Mouse (Mus musculus): ENCODE results near the gene Cdh16. TPM values are rescaled to one million over a fixed set of nuclear protein-coding genes. Genes with fewer than 3 reads are reported as not detected.
A peak's percentile ranks its signal among the peaks of the same experiment; 100 is the strongest.

Gene Cdh16
- polyA plus RNA-seq, 2 experiments: 0.62 to 0.98 TPM

DNA sequence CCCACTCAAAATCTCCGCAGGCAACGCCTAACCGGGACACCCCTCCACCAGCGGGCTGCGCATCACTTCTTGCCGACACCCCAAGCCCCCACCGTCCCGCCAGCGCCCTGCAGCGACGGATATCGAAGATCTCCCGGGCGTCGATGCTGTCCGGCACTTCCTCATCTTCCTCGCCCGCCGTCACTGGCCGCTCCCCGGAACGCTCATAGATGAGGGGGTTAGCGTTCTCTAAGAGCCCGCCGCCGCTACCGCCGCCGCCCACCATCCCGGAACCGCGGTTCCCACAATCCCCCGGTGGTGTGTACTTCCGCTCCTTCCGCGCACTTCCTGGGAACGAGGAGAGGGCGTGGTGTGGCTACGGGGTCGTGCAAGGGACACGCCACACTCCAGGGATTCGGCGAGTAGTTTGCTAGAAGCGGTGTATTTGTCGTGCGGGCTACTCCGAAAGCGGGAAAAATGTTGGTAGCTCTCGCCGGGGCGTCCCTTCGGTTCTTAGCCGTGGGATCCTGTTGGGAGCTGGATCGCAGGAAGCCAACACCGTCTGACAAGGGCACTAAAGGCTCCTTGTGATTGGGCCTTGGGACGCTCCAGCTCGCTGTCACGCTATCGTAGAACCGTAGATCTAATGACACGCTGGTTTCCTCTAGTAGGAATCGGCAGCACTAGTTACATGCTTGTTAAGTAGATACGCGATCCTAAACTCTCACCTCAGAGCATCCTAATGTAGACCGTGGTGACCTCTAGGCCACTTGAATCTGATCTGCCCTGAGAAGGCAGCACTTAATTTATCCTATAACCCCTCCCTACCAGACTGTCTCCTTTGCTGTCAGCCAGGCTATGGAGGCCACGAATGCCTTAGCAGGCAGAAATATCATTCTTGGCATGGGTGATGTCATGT is 17.5 kb upstream of the Cdh16 start, which contains the start of gene Ciao2b:
Gene Ciao2b (minus strand): TSS at position 540 of the 898 bp plus-strand sequence.
- no peaks in the 10 kb centered on the region for H3K9me3 ChIP-seq (ENCODE audit: control insufficient read depth, low read length)
- under 1% methylated on average over 66 of the region's 66 CpGs for WGBS
- peak within 1 kb of the TSS; percentile 71 for H3K9ac ChIP-seq (ENCODE audit: low read depth, low read length, severe bottlenecking)
- H3K27me3 ChIP-seq (ENCODE audit: control insufficient read depth, insufficient read depth, low read length): no peaks in the 10 kb centered on the region
- peaks cover 15% of the 10 kb centered on the region for H3K36me3 ChIP-seq (ENCODE audit: control insufficient read depth, insufficient read depth, low read length)
- 0 out of 2 replicates have a peak, but pooled peaks have one; percentile 34 for TF ChIP-seq POLR2A (IDR thresholded peaks at IDR 0.05; ENCODE audit: borderline replicate concordance, extremely low read depth, insufficient read depth, insufficient read length)
- DNase-seq (ENCODE audit: low spot score): peak; percentile 88
- H3K27ac ChIP-seq (replicated peaks; ENCODE audit: low read depth, low read length): peak within 1 kb of the TSS; percentile 58
- peak; percentile 96 for ATAC-seq (ENCODE audit: low FRiP score, low read depth)
- H3K4me2 ChIP-seq (replicated peaks; ENCODE audit: low read depth, low read length, severe bottlenecking): peak within 1 kb of the TSS; percentile 88
- peaks cover 14% of the 10 kb centered on the region for H3K4me1 ChIP-seq (ENCODE audit: control insufficient read depth, insufficient read depth, low read length)
- peak within 1 kb of the TSS; percentile 87 for H3K4me3 ChIP-seq (replicated peaks; ENCODE audit: low read length)

- H3K9me3 ChIP-seq (ENCODE audit: control insufficient read depth, low read length): no peaks in the 10 kb centered on the region
- no peak overlapping the region for H3K27ac ChIP-seq (replicated peaks; ENCODE audit: low read depth, low read length)
- peaks cover 14% of the 10 kb centered on the region for H3K4me1 ChIP-seq (ENCODE audit: control insufficient read depth, insufficient read depth, low read length)
- peak overlapping the region; percentile 87 for H3K4me3 ChIP-seq (replicated peaks; ENCODE audit: low read length)
- TF ChIP-seq POLR2A (IDR thresholded peaks at IDR 0.05; ENCODE audit: borderline replicate concordance, extremely low read depth, insufficient read depth, insufficient read length): no peak
- no peaks in the 10 kb centered on the region for H3K27me3 ChIP-seq (ENCODE audit: control insufficient read depth, insufficient read depth, low read length)
- H3K4me2 ChIP-seq (replicated peaks; ENCODE audit: low read depth, low read length, severe bottlenecking): peak overlapping the region; percentile 88
- ATAC-seq (ENCODE audit: low FRiP score, low read depth) (no peak), DNase-seq (ENCODE audit: low spot score) (no peak)
- WGBS: 9% methylated on average over 25 of the region's 25 CpGs
- H3K9ac ChIP-seq (ENCODE audit: low read depth, low read length, severe bottlenecking): peak overlapping the region; percentile 71
- peaks cover 15% of the 10 kb centered on the region for H3K36me3 ChIP-seq (ENCODE audit: control insufficient read depth, insufficient read depth, low read length)
Observed at GRCm38 (mm10) chr8:104640831-104641370, 16.7 kb upstream of the Cdh16 start.

GRCm38 (mm10) chr8:104640241-104640640 is 16.0 kb upstream of the Cdh16 start:
- Histone ChIP-seq H3K4me3 (replicated peaks; ENCODE audit: low read length) (peak overlapping the region; percentile 87), H3K9me3 (ENCODE audit: control insufficient read depth, low read length) (no peaks in the 10 kb centered on the region), H3K4me1 (ENCODE audit: control insufficient read depth, insufficient read depth, low read length) (peaks cover 14% of the 10 kb centered on the region), H3K9ac (ENCODE audit: low read depth, low read length, severe bottlenecking) (peak overlapping the region; percentile 71; the same call in 1 of the 2 replicates), H3K27me3 (ENCODE audit: control insufficient read depth, insufficient read depth, low read length) (no peaks in the 10 kb centered on the region), H3K27ac (replicated peaks; ENCODE audit: low read depth, low read length) (no peak overlapping the region), H3K36me3 (ENCODE audit: control insufficient read depth, insufficient read depth, low read length) (peaks cover 16% of the 10 kb centered on the region), H3K4me2 (replicated peaks; ENCODE audit: low read depth, low read length, severe bottlenecking) (peak overlapping the region; percentile 88)
- TF ChIP-seq POLR2A (IDR thresholded peaks at IDR 0.05; ENCODE audit: borderline replicate concordance, extremely low read depth, insufficient read depth, insufficient read length): no peak
- 91% methylated on average over 7 of the region's 7 CpGs for WGBS
- no peak for ATAC-seq (ENCODE audit: low FRiP score, low read depth)
- no peak for DNase-seq (ENCODE audit: low spot score)

DNA sequence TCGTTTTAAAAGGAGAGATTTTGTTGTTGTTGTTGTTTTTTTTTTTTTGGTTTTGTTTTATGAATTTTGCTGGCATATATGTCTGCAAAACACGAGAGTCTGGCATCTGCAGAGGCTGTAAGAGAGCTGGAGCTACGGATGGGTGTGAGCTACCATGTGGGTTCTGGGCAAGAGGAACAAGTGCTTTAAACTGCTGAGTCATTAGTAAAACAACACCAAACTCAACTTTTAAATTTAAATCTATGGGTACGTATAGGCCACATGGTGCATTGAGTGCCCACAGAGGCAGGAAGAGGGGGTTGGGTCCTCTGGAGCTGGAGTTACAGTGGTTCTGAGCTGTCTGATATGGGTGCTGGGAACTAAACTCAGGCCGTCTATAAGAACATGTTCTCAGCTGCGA is 13.8 kb upstream of the Cdh16 start:
- no peaks in the 10 kb centered on the region for H3K9me3 ChIP-seq (ENCODE audit: control insufficient read depth, low read length)
- peaks cover 14% of the 10 kb centered on the region for H3K4me1 ChIP-seq (ENCODE audit: control insufficient read depth, insufficient read depth, low read length)
- H3K9ac ChIP-seq (ENCODE audit: low read depth, low read length, severe bottlenecking): no peak overlapping the region
- 88% methylated on average over 6 of the region's 6 CpGs for WGBS
- ATAC-seq (ENCODE audit: low FRiP score, low read depth) (no peak), DNase-seq (ENCODE audit: low spot score) (no peak)
- H3K36me3 ChIP-seq (ENCODE audit: control insufficient read depth, insufficient read depth, low read length): peaks cover 20% of the 10 kb centered on the region
- H3K27ac ChIP-seq (replicated peaks; ENCODE audit: low read depth, low read length): no peak overlapping the region
- no peak for TF ChIP-seq POLR2A (IDR thresholded peaks at IDR 0.05; ENCODE audit: borderline replicate concordance, extremely low read depth, insufficient read depth, insufficient read length)
- no peak overlapping the region for H3K4me3 ChIP-seq (replicated peaks; ENCODE audit: low read length)
- no peak overlapping the region for H3K4me2 ChIP-seq (replicated peaks; ENCODE audit: low read depth, low read length, severe bottlenecking)
- no peaks in the 10 kb centered on the region for H3K27me3 ChIP-seq (ENCODE audit: control insufficient read depth, insufficient read depth, low read length)

- TF ChIP-seq POLR2A (IDR thresholded peaks at IDR 0.05; ENCODE audit: borderline replicate concordance, extremely low read depth, insufficient read depth, insufficient read length): no peak
- Histone ChIP-seq H3K4me2 (replicated peaks; ENCODE audit: low read depth, low read length, severe bottlenecking) (no peak overlapping the region), H3K36me3 (ENCODE audit: control insufficient read depth, insufficient read depth, low read length) (peaks cover 20% of the 10 kb centered on the region), H3K9ac (ENCODE audit: low read depth, low read length, severe bottlenecking) (no peak overlapping the region), H3K27ac (replicated peaks; ENCODE audit: low read depth, low read length) (no peak overlapping the region), H3K9me3 (ENCODE audit: control insufficient read depth, low read length) (no peaks in the 10 kb centered on the region), H3K27me3 (ENCODE audit: control insufficient read depth, insufficient read depth, low read length) (peaks cover 6% of the 10 kb centered on the region; the same call in 1 of the 2 replicates), H3K4me1 (ENCODE audit: control insufficient read depth, insufficient read depth, low read length) (peaks cover 17% of the 10 kb centered on the region; the same call in 1 of the 2 replicates), H3K4me3 (replicated peaks; ENCODE audit: low read length) (no peak overlapping the region)
- ATAC-seq (ENCODE audit: low FRiP score, low read depth): no peak
- WGBS: 89% methylated on average over 3 of the region's 3 CpGs
- no peak for DNase-seq (ENCODE audit: low spot score)
Observed at GRCm38 (mm10) chr8:104635004-104635710, 11.0 kb upstream of the Cdh16 start.
